Mouse (Mus musculus) kidney, adult 18-20 months (tissue): ENCODE data around the gene Chm.
"Not testable (repeated sequence)": the region's sequence is repeated elsewhere in the genome, so short reads cannot be mapped to it uniquely, and the experiment has no call there.

Experiments
- DNase-seq: peaks from one replicate; pipeline ENCODE4 v3.0.0; 2021

Chm gene

GRCm38 (mm10) chrX:113185230-113185985, at the start of gene Chm:
TSS of gene Chm (minus strand) at chrX:113185517.
- peak; percentile 60 for DNase-seq

GRCm38 (mm10) chrX:113193901-113194300, 8.6 kb upstream of the Chm start:
- no peak for DNase-seq

- no peak for DNase-seq
Observed at GRCm38 (mm10) chrX:113184569-113185229, 618 bp downstream of the Chm start.

- DNase-seq = not testable (repeated sequence)
Observed at GRCm38 (mm10) chrX:113180856-113181255, 4.5 kb downstream of the Chm start.

- no peak for DNase-seq
Observed at GRCm38 (mm10) chrX:113172766-113173165, 12.6 kb downstream of the Chm start.

- no peak for DNase-seq
Observed at GRCm38 (mm10) chrX:113172271-113172670, 13.0 kb downstream of the Chm start.

- DNase-seq = no peak
Observed at GRCm38 (mm10) chrX:113160268-113160860, 25.0 kb downstream of the Chm start.

GRCm38 (mm10) chrX:113084171-113084570, 101.1 kb downstream of the Chm start:
- DNase-seq = no peak

GRCm38 (mm10) chrX:113076053-113076452, 109.3 kb downstream of the Chm start:
- no peak for DNase-seq

- DNase-seq = no peak
Observed at GRCm38 (mm10) chrX:113074823-113075222, 110.5 kb downstream of the Chm start.

GRCm38 (mm10) chrX:113003621-113004020, 181.7 kb downstream of the Chm start:
- no peak for DNase-seq

- no peak for DNase-seq
Observed at GRCm38 (mm10) chrX:113002192-113002591, 183.1 kb downstream of the Chm start.
